Mouse (Mus musculus) thymus, adult 2 months (tissue): ENCODE measurements around the gene Kcnt2. TPM values are rescaled to one million over a fixed set of nuclear protein-coding genes. Genes with fewer than 3 reads are reported as not detected.

ENCODE experiments used
- DNase-seq: peaks from one replicate; pipeline ENCODE4 v3.0.0; 2021
- H3K27ac ChIP-seq: fragments of 200-500 bp; 2 replicates; pipeline ENCODE4 v1.5.1; 2012; ENCODE audit warnings: low read length, control low read depth; ENCODE audit not compliant: control insufficient read depth, insufficient read depth
- H3K27me3 ChIP-seq: fragments of 200-500 bp; 2 replicates; pipeline ENCODE4 v1.6.1; 2012; ENCODE audit warnings: mild to moderate bottlenecking, low read length, moderate library complexity, mixed read lengths; ENCODE audit not compliant: control insufficient read depth, insufficient read depth
- H3K36me3 ChIP-seq: fragments of 200-500 bp; 2 replicates; pipeline ENCODE4 v1.6.1; 2012; ENCODE audit warnings: mild to moderate bottlenecking, low read length, moderate library complexity; ENCODE audit not compliant: control insufficient read depth, insufficient read depth
- H3K4me1 ChIP-seq: fragments of 200-500 bp; replicated peaks from 2 replicates; pipeline ENCODE4 v1.6.1; 2012; ENCODE audit warnings: low read length; ENCODE audit not compliant: control insufficient read depth, insufficient read depth
- H3K4me3 ChIP-seq: fragments of 200-500 bp; 2 replicates; pipeline ENCODE4 v1.5.1; 2012; ENCODE audit warnings: mild to moderate bottlenecking, low read length, control low read depth, moderate library complexity; ENCODE audit not compliant: control insufficient read depth, insufficient read depth
- CTCF ChIP-seq: fragments of 200-500 bp; IDR thresholded peaks from 2 replicates; pipeline ENCODE4 v1.5.1; 2012; ENCODE audit warnings: mild to moderate bottlenecking, control low read depth, low read length, moderate library complexity, borderline replicate concordance; ENCODE audit not compliant: control insufficient read depth, poor library complexity, insufficient read depth; ENCODE audit errors: extremely low read depth
- POLR2A ChIP-seq: fragments of 200-500 bp; IDR thresholded peaks from 2 replicates; pipeline ENCODE4 v1.6.1; 2012; ENCODE audit warnings: mild to moderate bottlenecking, low read length, control low read depth, moderate library complexity; ENCODE audit not compliant: control insufficient read depth, poor library complexity, insufficient read depth; ENCODE audit errors: extremely low read depth
- WGBS: fragments of 180-500 bp; shearing (Covaris S2); methylation state at CpG from one replicate; pipeline ENCODE4 v1.1.7; 2018; 5-methylcytosine and 5-hydroxymethylcytosine counted together
- polyA plus RNA-seq: library from polyadenylated mRNA; depleted of rRNA; stranded (reverse); fragments of >200 nt; gene quantifications from 2 replicates; pipeline ENCODE4 v1.2.3, GENCODE M21; 2012

The Kcnt2 gene
- polyA plus RNA-seq, 1 experiment: 0.05 TPM

DNA sequence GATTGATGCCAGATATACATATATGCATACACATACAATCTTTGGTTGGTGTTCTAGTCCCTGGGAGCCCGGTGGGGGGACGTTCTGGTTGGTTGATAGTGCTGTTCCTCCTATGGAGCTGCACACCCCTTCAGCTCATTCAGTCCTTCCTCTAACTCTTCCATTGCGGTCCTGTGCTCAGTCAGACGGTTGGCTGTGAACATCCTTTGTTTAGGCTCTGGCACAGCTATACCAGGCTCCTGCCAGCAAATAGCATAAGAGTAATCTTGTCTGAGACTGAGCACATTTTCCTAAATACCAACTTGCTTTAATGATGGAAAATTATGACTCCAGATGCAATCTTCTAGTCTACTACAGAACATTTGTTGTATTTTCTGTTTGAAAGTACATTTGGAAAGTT lies 222.4 kb downstream of the Kcnt2 start:
- no peak for TF ChIP-seq CTCF
- TF ChIP-seq POLR2A: no peak

DNA sequence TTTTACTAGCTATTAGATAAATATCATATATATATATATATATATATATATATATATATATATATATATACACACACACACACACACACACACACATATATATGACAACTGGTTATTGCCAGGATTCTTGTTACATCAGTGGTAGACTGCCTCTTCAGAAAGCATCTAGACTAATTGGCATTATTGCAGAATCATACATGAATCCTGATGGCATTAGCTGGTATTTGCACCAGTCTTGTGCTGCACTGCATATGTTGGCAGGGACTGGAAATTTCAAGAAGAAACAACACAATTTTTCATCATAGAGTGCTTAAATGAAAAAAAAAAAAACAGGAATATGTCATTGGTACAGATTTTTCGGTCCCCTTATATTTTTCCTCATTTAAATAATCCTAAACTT lies 223.6 kb downstream of the Kcnt2 start:
- Histone ChIP-seq H3K27ac (no peak overlapping the region), H3K36me3 (no peaks in the 10 kb centered on the region), H3K4me3 (no peak overlapping the region), H3K4me1 (no peaks in the 10 kb centered on the region), H3K27me3 (no peaks in the 10 kb centered on the region)
- WGBS: 91% methylated on average over 1 of the region's 1 CpGs
- no peak for DNase-seq
- TF ChIP-seq CTCF (no peak), POLR2A (no peak)

More for the DNA sequence above, 222.4 kb downstream of the Kcnt2 start:
- Histone ChIP-seq H3K4me3 (no peak overlapping the region), H3K27ac (no peak overlapping the region), H3K4me1 (no peaks in the 10 kb centered on the region), H3K36me3 (no peaks in the 10 kb centered on the region), H3K27me3 (no peaks in the 10 kb centered on the region)
- 86% methylated on average over 4 of the region's 4 CpGs for WGBS
- no peak for DNase-seq

DNA sequence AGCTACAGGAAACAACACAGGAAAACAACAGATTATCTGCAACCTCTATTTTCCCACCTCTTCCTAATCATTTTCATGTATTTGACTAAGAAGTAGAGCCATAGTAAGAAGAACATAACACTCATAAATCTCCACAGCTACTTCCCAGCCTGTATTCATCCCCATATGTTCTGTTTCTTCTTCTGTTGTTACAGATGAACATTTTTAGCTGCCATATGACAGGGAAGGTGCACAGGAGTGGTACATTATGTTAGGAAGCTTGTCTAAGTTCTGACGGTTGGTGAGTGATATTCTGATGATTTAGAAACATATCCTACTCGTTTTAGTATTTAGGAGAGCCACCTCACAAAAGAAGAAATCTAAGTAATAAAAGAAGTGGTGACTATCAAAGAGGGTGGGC lies 231.0 kb downstream of the Kcnt2 start:
- Histone ChIP-seq H3K27me3 (no peaks in the 10 kb centered on the region), H3K4me1 (no peaks in the 10 kb centered on the region)

DNA sequence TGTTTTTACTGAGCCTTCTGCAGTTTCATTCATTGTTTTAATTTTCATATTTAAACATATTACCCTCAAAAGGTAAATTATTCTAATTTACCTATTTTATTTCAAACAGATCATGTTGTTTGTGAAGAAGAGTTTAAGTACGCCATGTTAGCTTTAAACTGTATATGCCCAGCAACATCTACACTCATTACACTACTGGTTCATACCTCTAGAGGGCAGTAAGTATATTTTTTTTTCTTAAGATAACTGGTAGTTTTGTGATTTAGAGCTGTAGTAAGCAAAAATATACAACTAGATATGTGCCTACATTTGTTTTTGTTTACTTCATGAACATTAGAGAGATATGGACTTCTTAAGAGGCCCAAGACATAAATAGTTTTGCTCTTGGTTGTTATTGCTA lies 238.1 kb downstream of the Kcnt2 start:
- Histone ChIP-seq H3K4me1 (no peaks in the 10 kb centered on the region), H3K4me3 (no peak overlapping the region), H3K27me3 (no peaks in the 10 kb centered on the region), H3K27ac (no peak overlapping the region), H3K36me3 (no peaks in the 10 kb centered on the region)
- DNase-seq: no peak
- WGBS: 87% methylated on average over 1 of the region's 1 CpGs
- TF ChIP-seq POLR2A (no peak), CTCF (no peak)

More for the DNA sequence above, 231.0 kb downstream of the Kcnt2 start:
- Histone ChIP-seq H3K27ac (no peak overlapping the region), H3K4me3 (no peak overlapping the region), H3K36me3 (no peaks in the 10 kb centered on the region)
- no peak for DNase-seq
- TF ChIP-seq CTCF: no peak
- no peak for TF ChIP-seq POLR2A
- 75% methylated on average over 2 of the region's 2 CpGs for WGBS

DNA sequence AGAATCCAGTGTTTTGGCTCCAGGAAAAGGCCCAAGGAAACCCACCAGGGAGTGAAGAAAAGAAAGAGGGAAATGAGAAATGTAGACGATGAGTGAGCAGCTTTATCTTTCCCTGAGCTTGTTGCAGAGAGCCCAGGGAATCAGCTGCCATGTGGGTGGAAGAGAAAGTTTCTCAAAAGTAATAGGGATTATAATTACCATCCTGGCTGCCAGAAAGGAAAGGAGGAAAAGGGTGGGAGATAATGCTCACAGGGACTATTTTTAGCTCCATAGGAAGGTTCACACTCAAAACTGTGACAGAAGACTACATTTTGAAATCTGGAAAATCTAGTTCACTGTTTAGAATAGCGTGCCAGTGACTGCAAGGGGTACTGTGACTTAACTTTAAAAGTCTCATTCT lies 243.9 kb downstream of the Kcnt2 start:
- Histone ChIP-seq H3K36me3 (no peaks in the 10 kb centered on the region), H3K27ac (no peak overlapping the region), H3K4me3 (no peak overlapping the region), H3K27me3 (no peaks in the 10 kb centered on the region), H3K4me1 (no peaks in the 10 kb centered on the region)
- DNase-seq: no peak
- WGBS: 77% methylated on average over 2 of the region's 2 CpGs
- TF ChIP-seq CTCF: no peak
- TF ChIP-seq POLR2A: no peak

DNA sequence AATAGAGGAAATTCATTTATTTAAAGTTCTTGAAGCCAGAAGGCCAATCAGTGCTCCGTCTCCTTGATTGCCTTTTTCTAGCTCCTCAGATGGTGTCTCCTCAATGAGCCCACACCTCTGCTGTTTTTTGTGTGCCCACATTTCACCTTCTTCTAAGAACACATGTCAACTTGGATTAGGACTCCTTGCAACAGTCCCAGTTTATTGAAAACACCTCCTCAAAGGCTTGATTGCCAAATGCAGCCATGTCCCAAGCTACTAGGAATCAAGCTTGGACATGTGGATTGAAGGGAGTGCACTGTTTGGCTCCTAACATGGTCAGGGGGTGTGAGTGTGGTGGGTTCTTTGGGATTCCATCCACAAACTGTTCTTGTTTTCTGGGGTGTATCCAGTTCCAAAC lies 245.4 kb downstream of the Kcnt2 start:
- Histone ChIP-seq H3K4me1 (no peaks in the 10 kb centered on the region), H3K4me3 (no peak overlapping the region), H3K27ac (no peak overlapping the region), H3K27me3 (no peaks in the 10 kb centered on the region), H3K36me3 (no peaks in the 10 kb centered on the region)
- no peak for DNase-seq
- TF ChIP-seq CTCF: no peak
- TF ChIP-seq POLR2A: no peak
- WGBS: 92% methylated on average over 1 of the region's 1 CpGs

DNA sequence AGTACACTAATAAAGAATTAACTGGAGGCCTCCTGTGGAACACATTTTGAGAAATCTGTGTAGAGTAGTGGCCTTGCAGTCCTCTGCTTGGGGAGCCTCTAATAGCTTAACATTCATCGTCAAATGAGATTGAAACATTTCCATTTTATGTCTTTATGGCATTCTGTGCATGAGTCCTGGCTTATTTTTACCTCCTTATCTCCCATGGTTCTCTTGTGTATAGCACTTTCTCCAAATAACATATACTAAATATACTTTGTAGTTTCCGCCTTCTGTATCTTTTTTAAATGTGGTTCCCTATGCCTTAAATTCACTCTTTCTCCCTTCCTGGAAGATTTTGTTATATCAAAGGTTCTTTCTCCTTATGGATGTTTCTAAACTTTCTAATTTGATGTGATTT lies 246.3 kb downstream of the Kcnt2 start:
- DNase-seq: no peak
- Histone ChIP-seq H3K27ac (no peak overlapping the region), H3K4me3 (no peak overlapping the region), H3K36me3 (no peaks in the 10 kb centered on the region), H3K27me3 (no peaks in the 10 kb centered on the region), H3K4me1 (no peaks in the 10 kb centered on the region)
- WGBS: 96% methylated on average over 2 of the region's 2 CpGs
- TF ChIP-seq POLR2A (no peak), CTCF (no peak)

DNA sequence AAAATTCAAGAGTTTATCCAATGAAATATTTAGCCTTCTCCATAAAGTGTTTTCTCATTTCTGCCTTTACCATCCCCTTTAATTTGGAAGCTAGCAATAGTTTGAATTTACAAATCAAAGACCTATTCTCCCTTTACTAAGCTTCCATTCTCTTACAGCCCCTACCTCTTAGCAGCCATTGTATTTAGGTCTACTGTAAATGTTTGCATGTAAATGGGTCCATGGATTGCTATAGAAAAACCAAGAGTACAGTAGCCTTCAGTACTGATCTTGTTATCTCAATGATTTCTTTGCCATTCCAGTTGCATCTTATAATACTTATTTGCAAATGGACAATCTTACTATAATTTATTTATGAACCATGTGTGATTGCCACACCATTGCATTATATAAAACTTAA lies 267.5 kb downstream of the Kcnt2 start:
- Histone ChIP-seq H3K27me3 (no peaks in the 10 kb centered on the region), H3K4me1 (no peaks in the 10 kb centered on the region), H3K36me3 (no peaks in the 10 kb centered on the region), H3K27ac (no peak overlapping the region), H3K4me3 (no peak overlapping the region)
- DNase-seq: no peak
- no peak for TF ChIP-seq POLR2A
- no peak for TF ChIP-seq CTCF
